ENCODE assay signal across 12 mouse cellular contexts in genomic region chr11:118207424-118208033, GRCm38 (mm10). TPM values are rescaled to one million over a fixed set of nuclear protein-coding genes. Genes with fewer than 3 reads are reported as not detected.
DNase-seq lines count a peak whose midpoint lies in the region; ATAC-seq and TF ChIP-seq lines count a peak whose summit lies in the region.
"Had no signal": no experiment of that assay in that cellular context is flagged by ENCODE, and none has a peak within 500 bp of the region (broad histone marks: within the 10 kb centered on the region; RNA-seq: fewer than 3 reads in every experiment).

No protein-coding gene starts in this region.

- H3K9me3 ChIP-seq in heart, embryonic 10.5 days = no peaks in the 10 kb centered on the region
- H3K9me3 ChIP-seq in lung, postnatal 0 days (ENCODE audit: low read length) = no peaks in the 10 kb centered on the region
- H3K9me3 ChIP-seq in stomach, postnatal 0 days (ENCODE audit: control insufficient read depth, low read length) = no peaks in the 10 kb centered on the region

- no peak for DNase-seq in heart, embryonic 10.5 days (ENCODE audit: low spot score)
- no peak for DNase-seq in heart, adult 9 months (ENCODE audit: low spot score in 2 of 2)
- DNase-seq in lung, postnatal 0 days (ENCODE audit: low spot score) = no peak
- DNase-seq in lung, postnatal 36 days = no peak
- no peak for DNase-seq in stomach, postnatal 0 days (ENCODE audit: low spot score)
- DNase-seq in lung, adult 2 months = no peak
- DNase-seq: cerebellum, adult 2 months; lung, postnatal 4 days; thymus, postnatal 25 days had no signal

- no peak for TF ChIP-seq CTCF in lung, postnatal 0 days (IDR thresholded peaks at IDR 0.05)
- no peak for TF ChIP-seq CTCF in bone marrow, adult 2 months (IDR thresholded peaks at IDR 0.05; ENCODE audit: control insufficient read depth, insufficient read depth, low read length)
- no peak for TF ChIP-seq CTCF in stomach, postnatal 0 days (IDR thresholded peaks at IDR 0.05; ENCODE audit: low read depth)
- no peak for TF ChIP-seq CTCF in lung, adult 2 months (IDR thresholded peaks at IDR 0.05; ENCODE audit: insufficient read depth, low read length)

- peak overlapping the region; percentile 71 for H3K27ac ChIP-seq in heart, embryonic 10.5 days
- peak overlapping the region; percentile 38; the same call in 1 of the 2 replicates for H3K27ac ChIP-seq in lung, postnatal 0 days (ENCODE audit: low read length)
- peak overlapping the region; percentile 36; the same call in 1 of the 2 replicates for H3K27ac ChIP-seq in bone marrow, adult 2 months (ENCODE audit: control insufficient read depth, insufficient read depth, low read depth, low read length, poor library complexity)
- H3K27ac ChIP-seq in stomach, postnatal 0 days (replicated peaks) = 0 out of 2 replicates have a peak overlapping the region, but pooled peaks have one; percentile 30

- no peaks in the 10 kb centered on the region for H3K27me3 ChIP-seq in heart, embryonic 10.5 days (ENCODE audit: insufficient read depth, poor library complexity, severe bottlenecking)
- H3K27me3 ChIP-seq in lung, postnatal 0 days (replicated peaks; ENCODE audit: insufficient read depth, low read length) = no peaks in the 10 kb centered on the region
- no peaks in the 10 kb centered on the region for H3K27me3 ChIP-seq in stomach, postnatal 0 days (ENCODE audit: control insufficient read depth, insufficient read depth, low read length)

- no peaks in the 10 kb centered on the region for H3K36me3 ChIP-seq in heart, embryonic 10.5 days
- H3K36me3 ChIP-seq in lung, postnatal 0 days (ENCODE audit: insufficient read depth, low read length) = no peaks in the 10 kb centered on the region
- no peaks in the 10 kb centered on the region for H3K36me3 ChIP-seq in stomach, postnatal 0 days (ENCODE audit: control insufficient read depth, insufficient read depth, low read length)

- WGBS in heart, embryonic 10.5 days = 89% methylated on average over 3 of the region's 3 CpGs
- 87% methylated on average over 3 of the region's 3 CpGs for WGBS in lung, postnatal 0 days
- 82% methylated on average over 3 of the region's 3 CpGs for WGBS in bone marrow, adult 2 months
- 81% methylated on average over 3 of the region's 3 CpGs for WGBS in stomach, postnatal 0 days
- 73% methylated on average over 3 of the region's 3 CpGs for WGBS in lung, adult 2 months

- TF ChIP-seq EP300 in lung, postnatal 0 days (IDR thresholded peaks at IDR 0.05) = no peak
- no peak for TF ChIP-seq EP300 in stomach, postnatal 0 days (optimal IDR thresholded peaks at IDR 0.05)

- TF ChIP-seq POLR2A in bone marrow, adult 2 months (IDR thresholded peaks at IDR 0.05; ENCODE audit: borderline replicate concordance, control insufficient read depth, low read depth, low read length) = no peak
- TF ChIP-seq POLR2A in lung, adult 2 months (IDR thresholded peaks at IDR 0.05; ENCODE audit: borderline replicate concordance, extremely low read depth, low read depth, low read length) = no peak

- no peak overlapping the region for H3K4me2 ChIP-seq in lung, postnatal 0 days (replicated peaks; ENCODE audit: low read depth, low read length)
- no peak overlapping the region for H3K4me2 ChIP-seq in stomach, postnatal 0 days (replicated peaks; ENCODE audit: low read depth)

- H3K4me3 ChIP-seq in heart, embryonic 10.5 days = no peak overlapping the region
- H3K4me3 ChIP-seq in lung, postnatal 0 days (ENCODE audit: low read depth, low read length) = no peak overlapping the region
- no peak overlapping the region for H3K4me3 ChIP-seq in bone marrow, adult 2 months (replicated peaks; ENCODE audit: control insufficient read depth, low read depth, low read length)
- no peak overlapping the region for H3K4me3 ChIP-seq in stomach, postnatal 0 days (ENCODE audit: low read depth, low read length)
- no peak overlapping the region for H3K4me3 ChIP-seq in lung, adult 2 months (replicated peaks; ENCODE audit: extremely low read depth, low read depth, low read length)
- H3K4me3 ChIP-seq: myocyte had no signal

- no peak overlapping the region for H3K9ac ChIP-seq in lung, postnatal 0 days (replicated peaks; ENCODE audit: low read depth)
- H3K9ac ChIP-seq in stomach, postnatal 0 days (ENCODE audit: low read length) = no peak overlapping the region

- H3K4me1 ChIP-seq in heart, embryonic 10.5 days = peaks cover 85% of the 10 kb centered on the region
- peaks cover 29% of the 10 kb centered on the region for H3K4me1 ChIP-seq in lung, postnatal 0 days (ENCODE audit: insufficient read depth, low read depth, low read length)
- peaks cover 25% of the 10 kb centered on the region for H3K4me1 ChIP-seq in bone marrow, adult 2 months (ENCODE audit: control insufficient read depth, insufficient read depth, low read length)
- peaks cover 17% of the 10 kb centered on the region for H3K4me1 ChIP-seq in stomach, postnatal 0 days (replicated peaks; ENCODE audit: control insufficient read depth, insufficient read depth)
- peaks cover 52% of the 10 kb centered on the region for H3K4me1 ChIP-seq in lung, adult 2 months (ENCODE audit: control insufficient read depth, insufficient read depth, low read length)

- ATAC-seq in lung, postnatal 0 days = no peak
- ATAC-seq in stomach, postnatal 0 days (ENCODE audit: low FRiP score, low TSS enrichment) = no peak
- ATAC-seq: intestine, postnatal 0 days had no signal

RNA-seq across cellular contexts. Expression of gene Cyth1, which starts 40.9 kb away (rescaled TPM):
- polyA plus RNA-seq in heart, embryonic 10.5 days (2016; fragmentation: Nextera tagmentation; extraction: Ambion mirVana) = 15.5 and 15.6 TPM in 2 replicates
- polyA plus RNA-seq in lung, postnatal 0 days (2015; fragmentation: Nextera tagmentation; extraction: Ambion mirVana) = 19.4 and 19.5 TPM in 2 replicates
- polyA plus RNA-seq in bone marrow, adult 2 months (2011; ENCODE audit: insufficient read depth, insufficient read length, low replicate concordance, missing spikeins) = 19.2 and 28.3 TPM in 2 replicates
- polyA plus RNA-seq in stomach, postnatal 0 days (2015; fragmentation: Nextera tagmentation; extraction: Ambion mirVana) = 13.1 and 13.3 TPM in 2 replicates
- polyA plus RNA-seq in lung, adult 2 months (2012; rRNA removed) = 23.1 and 24.0 TPM in 2 replicates
